Mouse (Mus musculus) kidney, adult 2 months (tissue): Measurements from ENCODE around the gene Myo1c.

ENCODE experiments used
- CTCF ChIP-seq: fragments of 200-500 bp; conservative IDR thresholded peaks from 2 replicates; pipeline ENCODE4 v1.5.1; 2011; ENCODE audit warnings: low read depth, mild to moderate bottlenecking, control low read depth, low read length, moderate library complexity, mixed read lengths; ENCODE audit not compliant: insufficient read depth, insufficient read length
- POLR2A ChIP-seq: fragments of 200-500 bp; IDR thresholded peaks from one replicate; pipeline ENCODE4 v1.6.1; 2011; ENCODE audit warnings: low read depth, low read length, control low read depth

GRCm38 (mm10) chr11:75700557-75700956, 50.3 kb downstream of the Myo1c start:
- TF ChIP-seq CTCF (no peak), POLR2A (no peak)
